Mouse (Mus musculus): ENCODE results near the gene Cdc27. TPM values are rescaled to one million over a fixed set of nuclear protein-coding genes. Genes with fewer than 3 reads are reported as not detected.
"Not testable (repeated sequence)": the region's sequence is repeated elsewhere in the genome, so short reads cannot be mapped to it uniquely, and the experiment has no call there.

The Cdc27 gene
- total RNA-seq, 1 experiment from 2014 or later, result 39.0 TPM

GRCm38 (mm10) chr11:104572566-104572965, 22.1 kb upstream of the Cdc27 start:
- ATAC-seq (ENCODE audit: extremely low read depth, insufficient number of reproducible peaks, low FRiP score, poor library complexity, severe bottlenecking), result no peak

- ATAC-seq (ENCODE audit: extremely low read depth, insufficient number of reproducible peaks, low FRiP score, poor library complexity, severe bottlenecking), result no peak
These were observed 21.7 kb upstream of the Cdc27 start for GRCm38 (mm10) chr11:104572091-104572490.

- peak; percentile 72; the same call in 1 of the 2 replicates for ATAC-seq (ENCODE audit: extremely low read depth, insufficient number of reproducible peaks, low FRiP score, poor library complexity, severe bottlenecking)
These were observed 21.0 kb upstream of the Cdc27 start for GRCm38 (mm10) chr11:104571373-104571772.

GRCm38 (mm10) chr11:104570515-104570914, 20.1 kb upstream of the Cdc27 start:
- ATAC-seq (ENCODE audit: extremely low read depth, insufficient number of reproducible peaks, low FRiP score, poor library complexity, severe bottlenecking), result not testable (repeated sequence)

DNA sequence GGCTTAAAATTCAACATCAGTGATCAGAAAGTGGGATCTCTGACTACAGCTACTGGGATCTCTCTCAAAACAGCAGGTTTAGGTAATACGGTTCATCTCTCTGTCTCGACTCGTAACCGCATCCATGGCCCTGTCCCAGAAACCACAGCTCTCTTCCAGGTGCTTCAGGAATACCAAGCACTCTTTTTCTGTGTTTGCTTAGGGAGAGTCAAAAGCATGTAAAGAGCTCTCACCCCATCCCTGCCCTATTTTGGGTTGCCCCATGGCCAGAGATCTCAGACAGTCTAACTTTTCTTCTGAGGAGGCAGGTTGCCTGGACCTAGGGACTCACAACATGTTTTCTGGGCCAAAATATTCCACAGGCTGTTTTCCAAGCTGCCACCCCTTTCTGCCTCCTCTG, 17.9 kb upstream of the Cdc27 start:
- ATAC-seq (ENCODE audit: extremely low read depth, insufficient number of reproducible peaks, low FRiP score, poor library complexity, severe bottlenecking), result no peak

GRCm38 (mm10) chr11:104567736-104568135, 17.3 kb upstream of the Cdc27 start:
- ATAC-seq (ENCODE audit: extremely low read depth, insufficient number of reproducible peaks, low FRiP score, poor library complexity, severe bottlenecking), result no peak

DNA sequence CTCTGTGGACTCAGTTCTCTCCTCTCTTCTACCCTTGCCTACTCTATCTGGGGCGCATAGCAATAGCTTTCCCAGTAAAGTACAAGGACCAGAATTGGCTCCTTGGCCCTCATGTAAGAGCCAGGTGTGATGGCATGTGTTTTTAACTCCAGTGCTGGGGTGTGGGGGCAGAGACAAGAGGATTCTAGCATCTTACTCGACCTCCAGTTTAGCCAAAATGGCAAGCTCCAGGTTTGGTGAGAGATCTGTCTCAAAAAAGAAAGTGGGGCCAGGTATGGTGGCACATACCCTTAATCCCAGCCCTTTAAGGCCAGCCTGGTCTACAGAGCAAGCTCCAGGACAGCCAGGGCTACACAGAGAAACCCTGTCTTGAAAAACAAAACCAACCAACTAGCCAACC, 16.4 kb upstream of the Cdc27 start:
- no peak for ATAC-seq (ENCODE audit: extremely low read depth, insufficient number of reproducible peaks, low FRiP score, poor library complexity, severe bottlenecking)

GRCm38 (mm10) chr11:104566097-104566496, 15.7 kb upstream of the Cdc27 start:
- ATAC-seq (ENCODE audit: extremely low read depth, insufficient number of reproducible peaks, low FRiP score, poor library complexity, severe bottlenecking), result no peak

DNA sequence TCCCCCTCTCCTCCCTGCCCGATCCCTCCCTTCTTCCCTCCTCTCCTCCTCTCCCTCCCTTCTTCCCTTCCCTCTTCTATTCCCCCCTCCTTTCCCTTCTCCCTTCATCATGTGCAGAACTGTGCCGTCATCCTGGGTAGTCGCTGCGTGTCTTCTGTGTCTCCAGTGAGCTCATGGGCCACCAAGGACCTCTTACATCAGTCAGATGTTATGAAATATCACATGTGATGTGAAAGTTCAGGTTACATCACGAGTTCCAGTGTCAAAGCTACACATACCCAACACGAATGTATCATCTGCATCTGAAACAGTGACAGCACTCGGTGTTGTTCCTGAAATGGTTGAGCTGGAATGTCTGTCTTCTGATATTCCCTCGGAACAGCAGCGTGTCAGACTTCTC, 14.8 kb upstream of the Cdc27 start:
- ATAC-seq (ENCODE audit: extremely low read depth, insufficient number of reproducible peaks, low FRiP score, poor library complexity, severe bottlenecking), result no peak

GRCm38 (mm10) chr11:104563496-104563895, 13.1 kb upstream of the Cdc27 start:
- ATAC-seq (ENCODE audit: extremely low read depth, insufficient number of reproducible peaks, low FRiP score, poor library complexity, severe bottlenecking), result no peak

DNA sequence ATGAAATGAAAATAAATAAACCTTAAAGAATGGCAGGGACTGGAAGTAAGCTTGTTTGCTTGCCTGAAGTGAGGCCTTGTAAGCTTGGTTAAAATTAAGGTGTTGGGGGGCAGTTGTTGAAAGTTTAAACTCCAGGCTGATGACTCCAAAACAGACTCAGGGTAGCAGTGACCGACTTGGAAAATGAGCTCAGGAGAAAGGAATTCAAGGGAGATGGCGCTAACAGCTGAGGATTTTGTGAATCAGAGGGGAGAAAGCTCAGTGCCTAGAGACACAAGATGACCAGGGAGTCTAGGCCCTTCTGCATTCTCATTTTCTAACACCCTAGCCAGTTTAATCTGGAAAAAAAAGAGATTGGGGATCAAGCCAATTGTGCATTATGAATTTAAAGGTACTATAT, 10.6 kb upstream of the Cdc27 start:
- no peak for ATAC-seq (ENCODE audit: extremely low read depth, insufficient number of reproducible peaks, low FRiP score, poor library complexity, severe bottlenecking)

DNA sequence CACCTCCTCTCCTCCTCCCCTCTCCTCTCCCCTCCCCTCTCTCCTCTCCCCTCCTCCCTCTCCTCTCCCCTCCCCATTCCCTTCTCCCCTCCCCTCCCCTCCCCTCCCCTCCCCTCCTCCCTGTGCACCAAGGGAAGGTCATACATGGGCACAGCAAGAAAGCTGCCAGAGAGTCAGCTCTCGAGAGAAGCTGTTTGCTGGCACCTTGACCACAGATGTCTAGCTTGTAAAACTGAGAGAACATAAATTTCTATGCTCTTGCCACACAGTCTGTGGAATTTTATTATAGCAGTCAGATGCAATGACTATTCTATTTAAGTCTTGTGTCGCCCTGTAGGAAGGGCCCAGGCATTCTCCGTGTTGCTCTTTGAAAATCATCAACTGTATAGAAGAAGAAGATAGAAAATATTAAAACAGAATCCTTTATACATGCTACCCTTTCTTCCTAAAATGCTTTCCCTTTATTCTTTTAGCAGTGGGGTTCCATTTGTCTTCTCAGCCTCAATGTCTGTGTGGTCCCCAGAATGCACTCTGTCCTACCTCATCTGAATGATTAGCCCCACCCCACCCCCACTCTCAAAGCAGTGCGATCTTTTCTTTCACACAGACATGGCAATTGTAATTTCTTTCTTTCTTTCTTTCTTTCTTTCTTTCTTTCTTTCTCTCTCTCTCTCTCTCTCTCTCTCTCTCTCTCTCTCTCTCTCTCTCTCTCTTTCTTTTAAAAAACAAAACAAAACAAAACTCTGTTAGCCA, 8.4 kb upstream of the Cdc27 start:
- no peak for ATAC-seq (ENCODE audit: extremely low read depth, insufficient number of reproducible peaks, low FRiP score, poor library complexity, severe bottlenecking)

DNA sequence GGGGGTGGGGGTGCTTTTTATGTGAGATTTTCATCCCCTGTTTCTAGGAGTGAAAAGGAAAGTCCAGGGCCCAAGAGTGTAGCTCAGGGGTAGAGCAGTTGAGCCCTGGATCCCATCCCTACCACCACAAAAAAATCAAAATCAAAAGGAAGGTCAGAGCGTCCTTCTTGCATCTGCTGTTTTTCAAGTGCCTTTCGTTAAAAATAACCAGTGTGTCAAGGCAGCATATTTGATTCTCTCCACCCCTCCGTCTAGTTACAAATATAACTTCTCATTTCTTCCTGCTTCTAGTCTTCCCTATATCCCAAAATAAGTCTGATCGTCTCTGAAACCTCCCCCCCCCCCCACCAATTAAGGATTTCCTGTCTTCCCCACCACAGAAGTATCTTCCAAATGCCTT, 7.6 kb upstream of the Cdc27 start:
- no peak for ATAC-seq (ENCODE audit: extremely low read depth, insufficient number of reproducible peaks, low FRiP score, poor library complexity, severe bottlenecking)

- ATAC-seq (ENCODE audit: extremely low read depth, insufficient number of reproducible peaks, low FRiP score, poor library complexity, severe bottlenecking), result peak; percentile 4; the same call in 1 of the 2 replicates
These were observed 698 bp downstream of the Cdc27 start for GRCm38 (mm10) chr11:104549438-104550405.

GRCm38 (mm10) chr11:104547502-104547901, 2.9 kb downstream of the Cdc27 start:
- ATAC-seq (ENCODE audit: extremely low read depth, insufficient number of reproducible peaks, low FRiP score, poor library complexity, severe bottlenecking), result no peak

DNA sequence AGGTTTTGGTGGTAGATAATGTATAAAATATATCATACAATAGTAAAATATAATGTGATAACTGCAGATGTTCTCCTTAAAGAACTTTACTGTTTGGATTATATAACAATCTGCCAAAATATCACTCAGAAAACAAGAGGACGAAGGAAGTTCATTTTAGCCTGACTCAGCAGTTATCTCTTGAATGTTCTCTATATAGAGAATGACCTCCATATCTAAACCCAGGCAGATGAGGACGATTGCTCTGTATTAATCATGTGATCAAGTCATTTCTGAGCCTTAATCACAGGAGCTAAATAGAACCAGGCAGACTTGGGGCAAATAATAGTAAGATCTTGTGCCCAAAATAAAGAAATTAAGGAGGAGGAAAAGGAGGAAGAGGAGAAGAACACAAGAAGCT, 5.9 kb downstream of the Cdc27 start:
- no peak for ATAC-seq (ENCODE audit: extremely low read depth, insufficient number of reproducible peaks, low FRiP score, poor library complexity, severe bottlenecking)

GRCm38 (mm10) chr11:104543337-104543736, 7.1 kb downstream of the Cdc27 start:
- ATAC-seq (ENCODE audit: extremely low read depth, insufficient number of reproducible peaks, low FRiP score, poor library complexity, severe bottlenecking), result not testable (repeated sequence)

DNA sequence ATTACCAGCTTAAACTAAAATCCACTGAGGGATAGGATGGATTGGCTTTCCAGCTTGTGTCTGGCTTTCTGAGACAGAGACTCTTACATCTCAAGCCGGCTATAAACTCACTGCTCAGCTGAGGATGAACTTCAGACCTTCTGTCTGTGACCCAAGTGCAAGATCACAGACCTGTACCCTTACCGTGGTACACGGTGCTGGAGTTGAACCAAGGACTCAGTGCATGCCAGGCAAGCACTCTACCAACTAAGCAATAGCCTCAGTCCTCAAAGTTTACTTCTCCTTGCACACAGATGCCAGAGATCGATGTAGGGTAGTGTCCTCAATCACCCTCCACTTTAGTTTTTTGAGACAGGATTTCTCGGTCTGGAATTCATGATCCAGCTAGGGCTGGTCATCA, 10.6 kb downstream of the Cdc27 start:
- no peak for ATAC-seq (ENCODE audit: extremely low read depth, insufficient number of reproducible peaks, low FRiP score, poor library complexity, severe bottlenecking)

GRCm38 (mm10) chr11:104537945-104538555, 12.4 kb downstream of the Cdc27 start:
- ATAC-seq (ENCODE audit: extremely low read depth, insufficient number of reproducible peaks, low FRiP score, poor library complexity, severe bottlenecking), result no peak
